Mouse (Mus musculus) CH12.LX (cell line): ENCODE results near the gene Rora. TPM values are rescaled to one million over a fixed set of nuclear protein-coding genes. Genes with fewer than 3 reads are reported as not detected.

Experiments used
- DNase-seq: peaks from one replicate; pipeline ENCODE4 v3.0.0-alpha.2; 2013; ENCODE audit errors: extremely low read depth
- H3K27ac ChIP-seq: 2 replicates; pipeline ENCODE4 v1.5.1; 2012; ENCODE audit warnings: low read depth, mild to moderate bottlenecking, control low read depth, moderate library complexity; ENCODE audit not compliant: insufficient read depth
- H3K27me3 ChIP-seq: replicated peaks from 2 replicates; pipeline ENCODE3; 2012; ENCODE audit warnings: inconsistent platforms
- H3K36me3 ChIP-seq, 2 experiments: replicated peaks in 1 of 2; 2 replicates each; pipeline versions ENCODE3 to v1.6.1; 2012; ENCODE audit warnings: inconsistent platforms in 1 of 2, low read length in 1 of 2, mild to moderate bottlenecking in 1 of 2, mixed read lengths in 1 of 2, moderate library complexity in 1 of 2; ENCODE audit not compliant: control insufficient read depth in 1 of 2, insufficient read depth in 1 of 2
- H3K4me1 ChIP-seq, 2 experiments: 2 replicates each; pipeline ENCODE4 v1.6.1; 2012; ENCODE audit warnings: inconsistent platforms in 1 of 2, moderate library complexity in 1 of 2; ENCODE audit not compliant: insufficient read depth in 2 of 2, control insufficient read depth in 1 of 2
- H3K4me2 ChIP-seq: 2 replicates; pipeline ENCODE4 v1.6.1; 2012; ENCODE audit warnings: low read depth, mild to moderate bottlenecking, control low read depth; ENCODE audit not compliant: poor library complexity, insufficient read depth, severe bottlenecking
- H3K4me3 ChIP-seq, 3 experiments: fragments of 150-350 bp in 1 of 3; sonication (generic) in 1 of 3; replicated peaks in 1 of 3; 2 replicates each; pipeline versions ENCODE3 to v1.5.1; 2011 to 2012; ENCODE audit warnings: low read depth in 2 of 3, low read length in 2 of 3, mild to moderate bottlenecking in 2 of 3, moderate library complexity in 2 of 3, control low read depth in 1 of 3, improper control_type of control experiment in 1 of 3, inconsistent platforms in 1 of 3, mixed read lengths in 1 of 3; ENCODE audit not compliant: poor library complexity in 1 of 3
- H3K79me2 ChIP-seq: replicated peaks from 2 replicates; pipeline ENCODE4 v1.6.1; 2012; ENCODE audit warnings: mild to moderate bottlenecking, moderate library complexity; ENCODE audit not compliant: control insufficient read depth, poor library complexity, insufficient read depth, severe bottlenecking; ENCODE audit errors: extremely low read depth
- H3K9ac ChIP-seq: 2 replicates; pipeline ENCODE4 v1.6.1; 2012; ENCODE audit warnings: low read depth, mild to moderate bottlenecking, control low read depth, moderate library complexity; ENCODE audit not compliant: insufficient read depth
- H3K9me3 ChIP-seq: replicated peaks from 2 replicates; pipeline ENCODE3; 2012; ENCODE audit warnings: low read length, inconsistent platforms, mixed read lengths
- CTCF ChIP-seq, 2 experiments: IDR thresholded peaks in 1 of 2; conservative IDR thresholded peaks in 1 of 2; 2 replicates each; pipeline ENCODE4 v1.5.1; 2011 to 2012; ENCODE audit warnings: low read depth in 2 of 2, low read length in 2 of 2, improper control_type of control experiment in 1 of 2, inconsistent platforms in 1 of 2, mild to moderate bottlenecking in 1 of 2, moderate library complexity in 1 of 2
- E2F4 ChIP-seq: IDR thresholded peaks from 2 replicates; pipeline ENCODE4 v1.6.1; 2011; ENCODE audit warnings: low read depth, low read length, improper control_type of control experiment; ENCODE audit not compliant: insufficient replicate concordance
- EP300 ChIP-seq: IDR thresholded peaks from 2 replicates; pipeline ENCODE4 v1.6.1; 2011; ENCODE audit warnings: low read length, improper control_type of control experiment
- ETS1 ChIP-seq: conservative IDR thresholded peaks from 2 replicates; pipeline ENCODE4 v1.6.1; 2012; ENCODE audit warnings: low read depth, mild to moderate bottlenecking, inconsistent platforms, low read length, improper control_type of control experiment, moderate library complexity
- HCFC1 ChIP-seq: IDR thresholded peaks from 2 replicates; pipeline ENCODE4 v1.6.1; 2012; ENCODE audit warnings: low read depth, mild to moderate bottlenecking, inconsistent platforms, low read length, improper control_type of control experiment
- JUN ChIP-seq: IDR thresholded peaks from 2 replicates; pipeline ENCODE4 v1.6.1; 2011; ENCODE audit warnings: low read depth, mild to moderate bottlenecking, low read length, improper control_type of control experiment, moderate library complexity; ENCODE audit not compliant: insufficient read depth
- JUND ChIP-seq: conservative IDR thresholded peaks from 2 replicates; pipeline ENCODE4 v1.6.1; 2011; ENCODE audit warnings: low read depth, low read length, improper control_type of control experiment
- KAT2A ChIP-seq: IDR thresholded peaks from 2 replicates; pipeline ENCODE4 v1.6.1; 2012; ENCODE audit warnings: low read length, improper control_type of control experiment, inconsistent platforms; ENCODE audit not compliant: insufficient replicate concordance
- MAFK ChIP-seq: IDR thresholded peaks from 2 replicates; pipeline ENCODE4 v1.6.1; 2011; ENCODE audit warnings: low read length, improper control_type of control experiment; ENCODE audit not compliant: insufficient replicate concordance
- MAZ ChIP-seq: IDR thresholded peaks from 2 replicates; pipeline ENCODE4 v1.6.1; 2012; ENCODE audit warnings: low read depth, mild to moderate bottlenecking, inconsistent platforms, low read length, improper control_type of control experiment, moderate library complexity
- MEF2A ChIP-seq: IDR thresholded peaks from 2 replicates; pipeline ENCODE4 v1.6.1; 2014; ENCODE audit warnings: low read depth, mild to moderate bottlenecking, inconsistent platforms, low read length, improper control_type of control experiment, borderline replicate concordance
- MXI1 ChIP-seq: IDR thresholded peaks from 2 replicates; pipeline ENCODE4 v1.6.1; 2011; ENCODE audit warnings: mild to moderate bottlenecking, low read depth, low read length, improper control_type of control experiment
- MYC ChIP-seq: IDR thresholded peaks from 2 replicates; pipeline ENCODE4 v1.6.1; 2011; ENCODE audit warnings: low read depth, mild to moderate bottlenecking, improper control_type of control experiment, low read length
- NELFE ChIP-seq: IDR thresholded peaks from 2 replicates; pipeline ENCODE4 v1.6.1; 2011; ENCODE audit warnings: low read depth, low read length, improper control_type of control experiment
- NRF1 ChIP-seq: IDR thresholded peaks from 2 replicates; pipeline ENCODE4 v1.6.1; 2014; ENCODE audit warnings: low read depth, mild to moderate bottlenecking, inconsistent platforms, low read length, improper control_type of control experiment, moderate library complexity
- POLR2A ChIP-seq: IDR thresholded peaks from 2 replicates; pipeline ENCODE4 v1.6.1; 2011; ENCODE audit warnings: low read depth, mild to moderate bottlenecking, improper control_type of control experiment, low read length
- POLR2AphosphoS2 ChIP-seq: IDR thresholded peaks from 2 replicates; pipeline ENCODE4 v1.6.1; 2011; ENCODE audit warnings: low read depth, low read length, improper control_type of control experiment
- RAD21 ChIP-seq: IDR thresholded peaks from 2 replicates; pipeline ENCODE4 v1.6.1; 2011; ENCODE audit warnings: low read depth, mild to moderate bottlenecking, low read length, improper control_type of control experiment, moderate library complexity
- SMC3 ChIP-seq: IDR thresholded peaks from 2 replicates; pipeline ENCODE4 v1.6.1; 2011; ENCODE audit warnings: low read depth, low read length, improper control_type of control experiment
- TBP ChIP-seq: conservative IDR thresholded peaks from 2 replicates; pipeline ENCODE4 v1.6.1; 2011; ENCODE audit warnings: low read depth, low read length, improper control_type of control experiment
- TCF12 ChIP-seq: IDR thresholded peaks from 2 replicates; pipeline ENCODE4 v1.6.1; 2014; ENCODE audit warnings: low read depth, mild to moderate bottlenecking, inconsistent platforms, low read length, improper control_type of control experiment
- UBTF ChIP-seq: IDR thresholded peaks from 2 replicates; pipeline ENCODE4 v1.6.1; 2012; ENCODE audit warnings: low read depth, mild to moderate bottlenecking, inconsistent platforms, low read length, improper control_type of control experiment, moderate library complexity
- USF1 ChIP-seq: IDR thresholded peaks from 2 replicates; pipeline ENCODE4 v1.6.1; 2014; ENCODE audit warnings: low read depth, mild to moderate bottlenecking, inconsistent platforms, low read length, improper control_type of control experiment
- ZC3H11A ChIP-seq: IDR thresholded peaks from 2 replicates; pipeline ENCODE4 v1.6.1; 2012; ENCODE audit warnings: low read depth, mild to moderate bottlenecking, inconsistent platforms, low read length, improper control_type of control experiment
- ZKSCAN1 ChIP-seq: IDR thresholded peaks from 2 replicates; pipeline ENCODE4 v1.6.1; 2012; ENCODE audit warnings: low read depth, inconsistent platforms, low read length, improper control_type of control experiment, borderline replicate concordance
- ZMIZ1 ChIP-seq: IDR thresholded peaks from 2 replicates; pipeline ENCODE4 v1.6.1; 2012; ENCODE audit warnings: low read depth, mild to moderate bottlenecking, inconsistent platforms, low read length, improper control_type of control experiment
- ZNF384 ChIP-seq: IDR thresholded peaks from 2 replicates; pipeline ENCODE4 v1.6.1; 2012; ENCODE audit warnings: low read depth, low read length, improper control_type of control experiment, inconsistent platforms
- dilution Hi-C: fragments of 300-500 bp; cut with MboI; formaldehyde crosslinking; loops from 2 replicates; pipeline ENCODE4 v1.14.3; 2020; ENCODE audit warnings: low sequenced_read_pairs; ENCODE audit not compliant: extremely low pct_unique_long_range_greater_than_20kb, extremely low pct_ligation_motif_present
- in situ Hi-C: fragments of 300-500 bp; cut with MboI; formaldehyde crosslinking; loops from 3 replicates; pipeline ENCODE4 v1.14.3; 2019; ENCODE audit warnings: low sequenced_read_pairs, low pct_ligation_motif_present, low pct_unique_long_range_greater_than_20kb, mixed read lengths
- polyA plus RNA-seq: library from polyadenylated mRNA; unstranded; fragments of >175 nt; gene quantifications from 2 replicates; pipeline ENCODE4 v1.2.1, GENCODE M21; 2012; ENCODE audit warnings: low read depth; ENCODE audit not compliant: insufficient read length
- total RNA-seq, 2 experiments: library from RNA; depleted of rRNA; stranded (reverse); fragments of 300-350 nt in 1 of 2; fragments of >200 nt in 1 of 2; gene quantifications; 2 replicates each; pipeline ENCODE4 v1.2.3; 2012 to 2014

Rora gene
- total and polyA plus RNA-seq, 3 experiments = 0.36 to 0.66 (median 0.64) TPM

GRCm38 (mm10) chr9:68912483-68913151 is 259.0 kb downstream of the Rora start:
- Histone ChIP-seq H3K4me3 (no peak overlapping the region), H3K4me1 (no peaks in the 10 kb centered on the region), H3K9me3 (peaks cover 31% of the 10 kb centered on the region), H3K4me2 (no peak overlapping the region), H3K27me3 (no peaks in the 10 kb centered on the region), H3K27ac (no peak overlapping the region), H3K36me3 (no peaks in the 10 kb centered on the region), H3K79me2 (no peaks in the 10 kb centered on the region), H3K9ac (no peak overlapping the region)
- dilution Hi-C loops = no loop called here
- in situ Hi-C loops = no loop called here
- TF ChIP-seq NRF1 (no peak), MAFK (no peak), POLR2A (no peak), UBTF (no peak), MXI1 (no peak), CTCF (conservative IDR thresholded peaks at IDR 0.05 in 1 of 2, IDR thresholded peaks at IDR 0.05 in 1 of 2; ENCODE audit: low read depth in 2 of 2, low read length in 2 of 2) (no peak), KAT2A (no peak), NELFE (no peak), EP300 (no peak), JUN (no peak), MAZ (no peak), RAD21 (no peak), USF1 (no peak), SMC3 (no peak), ZC3H11A (no peak)
- DNase-seq = no peak

DNA sequence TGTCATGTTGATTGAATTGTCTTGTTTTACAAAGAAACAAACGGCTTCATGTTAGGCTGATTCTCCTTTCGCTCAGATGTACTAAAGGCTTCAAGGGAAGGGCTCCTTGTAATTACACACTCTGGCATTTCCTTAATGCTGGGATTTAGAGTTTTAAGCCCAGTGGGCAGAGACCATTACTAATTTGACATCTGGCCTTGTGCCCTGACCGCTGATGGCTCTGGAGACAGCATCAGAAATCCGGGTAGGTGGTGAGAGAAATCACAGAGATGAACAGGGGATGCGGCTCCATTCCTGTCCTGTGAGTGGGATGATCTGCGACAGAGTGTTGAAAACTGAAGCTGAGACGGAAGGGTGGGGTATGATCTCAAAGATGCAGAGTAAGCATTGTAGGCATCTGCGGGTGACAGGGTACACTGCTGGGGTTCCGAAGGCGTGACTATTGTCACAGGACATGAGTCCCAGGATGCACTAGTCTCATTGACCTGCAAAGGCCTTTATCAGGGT is 259.7 kb downstream of the Rora start:
- H3K4me1 ChIP-seq = no peaks in the 10 kb centered on the region
- TF ChIP-seq E2F4 (no peak), MEF2A (no peak), POLR2AphosphoS2 (no peak), ZNF384 (no peak), NELFE (no peak), MXI1 (no peak), JUND (no peak), HCFC1 (no peak), ZKSCAN1 (no peak), JUN (no peak), ZMIZ1 (no peak), EP300 (no peak), TCF12 (no peak), MYC (no peak), TBP (no peak), ETS1 (no peak)
- peaks cover 35% of the 10 kb centered on the region for H3K9me3 ChIP-seq
- no peak overlapping the region for H3K9ac ChIP-seq
- no peaks in the 10 kb centered on the region for H3K79me2 ChIP-seq
- in situ Hi-C loops (no loop called here), dilution Hi-C loops (no loop called here)
- H3K27ac ChIP-seq = no peak overlapping the region
- H3K27me3 ChIP-seq = no peaks in the 10 kb centered on the region
- no peaks in the 10 kb centered on the region for H3K36me3 ChIP-seq
- no peak overlapping the region for H3K4me2 ChIP-seq
- no peak overlapping the region for H3K4me3 ChIP-seq
- DNase-seq = no peak
